Mouse (Mus musculus) spleen, adult 2 months (tissue): ENCODE measurements at regions not wholly inside any gene's neighbourhood (a gene's known extent, or its start where the extent isn't known, plus 50 kb on each side); places are given as distances from the start of the nearest gene placed in this dataset.

Experiments
- CTCF ChIP-seq: fragments of 200-500 bp; IDR thresholded peaks from 2 replicates; pipeline ENCODE4 v1.5.1; 2011; ENCODE audit warnings: mild to moderate bottlenecking, inconsistent platforms; ENCODE audit not compliant: insufficient read depth, insufficient read length, insufficient replicate concordance; ENCODE audit errors: extremely low read depth
- POLR2A ChIP-seq: fragments of 200-500 bp; IDR thresholded peaks from 2 replicates; pipeline ENCODE4 v1.6.1; 2011; ENCODE audit warnings: low read depth, low read length, inconsistent platforms

GRCm38 (mm10) chr9:14147731-14148130 is 127.1 kb upstream of the Sesn3 start:
- TF ChIP-seq POLR2A (no peak), CTCF (no peak)
